Mouse (Mus musculus): ENCODE results near the gene Ash1l. TPM values are rescaled to one million over a fixed set of nuclear protein-coding genes. Genes with fewer than 3 reads are reported as not detected.

Ash1l gene
- total RNA-seq, 2 experiments from 2014 or later, result 59.9 to 62.0 TPM

DNA sequence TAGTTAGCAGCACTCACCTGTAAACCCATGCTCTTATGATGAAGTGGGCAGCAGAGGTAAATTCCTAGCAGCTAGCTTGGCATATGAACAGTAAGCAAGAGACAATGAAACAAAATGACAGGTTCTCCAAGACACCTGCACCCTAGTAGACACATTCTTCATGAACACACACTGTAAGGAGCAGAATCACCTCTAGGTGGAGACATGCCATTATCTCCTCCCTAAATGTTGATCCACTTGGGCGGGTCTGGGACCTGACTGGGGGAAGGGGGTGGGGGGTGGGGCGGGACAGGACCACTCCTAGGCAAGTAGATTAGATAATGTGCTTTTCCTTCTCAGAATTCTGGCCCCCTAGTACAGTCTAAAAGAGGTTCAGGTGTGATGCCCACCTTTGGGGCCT, 165.1 kb downstream of the Ash1l start:
- intact Hi-C loops (cut with DNase I), result loop anchor here (5.0 kb wide), 1 partner anchor 42 kb away; no protein-coding TSS in a partner anchor
- no peak for DNase-seq (ENCODE audit: extremely low spot score in 1 of 2, low spot score in 2 of 2)

- intact Hi-C loops (cut with DNase I), result no loop called here
Measured at GRCm38 (mm10) chr3:89123313-89123712, 172.9 kb downstream of the Ash1l start.

DNA sequence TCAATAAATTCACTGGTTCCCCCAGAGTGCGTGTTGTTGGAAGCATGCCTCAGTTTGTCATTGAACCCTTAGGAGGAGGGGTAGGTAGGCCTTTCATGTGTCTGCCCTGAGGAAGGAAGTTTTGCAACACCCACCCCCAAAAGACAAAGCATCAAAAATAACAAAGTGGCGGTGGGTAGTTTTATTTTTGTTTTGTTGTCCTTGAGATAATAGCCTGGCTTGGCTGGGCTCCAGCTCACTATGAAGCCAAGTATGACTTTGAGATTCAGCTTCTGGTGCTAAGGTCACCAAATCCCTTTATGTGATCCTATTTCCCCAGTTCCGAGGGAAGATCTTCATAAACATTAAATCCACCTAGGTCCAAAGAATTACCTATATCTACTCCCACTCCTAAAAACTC, 173.8 kb downstream of the Ash1l start:
- intact Hi-C loops (cut with DNase I), result no loop called here
- peak in 1 of 2 experiments; percentile 65 for DNase-seq (ENCODE audit: extremely low spot score in 1 of 2, low spot score in 2 of 2)

More at GRCm38 (mm10) chr3:89123313-89123712, 172.9 kb downstream of the Ash1l start:
- no peak for DNase-seq (ENCODE audit: extremely low spot score in 1 of 2, low spot score in 2 of 2)

DNA sequence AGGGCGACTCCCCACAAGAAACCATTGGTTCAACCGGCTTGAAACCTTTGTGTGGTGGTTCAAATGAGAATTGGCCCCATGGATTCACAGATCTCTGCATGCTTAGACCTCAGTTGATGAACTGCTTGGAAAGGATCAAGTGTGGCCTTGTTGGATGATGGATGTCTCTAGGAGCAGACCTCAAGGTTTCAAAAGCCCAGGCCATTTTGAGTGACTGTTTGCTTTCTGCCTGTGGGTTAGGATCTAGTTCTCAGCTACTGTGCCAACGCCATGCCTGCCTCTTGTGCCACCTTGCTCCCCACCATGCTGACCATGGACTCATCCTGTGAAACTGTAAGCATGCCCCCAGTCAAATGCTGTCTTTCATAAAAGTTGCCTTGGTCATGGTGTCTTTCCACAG, 175.6 kb downstream of the Ash1l start:
- DNase-seq (ENCODE audit: extremely low spot score in 1 of 2, low spot score in 2 of 2), result no peak
- intact Hi-C loops (cut with DNase I), result no loop called here

Other genes starting within 250 kb of the Ash1l start
- 10 to 100 TPM; 42.9 to 55.5 TPM for gene Rit1, start 233.8 kb upstream of the Ash1l start, total RNA-seq (2021)
- 100 to 1,000 TPM; 433 to 447 TPM for gene Syt11, start 175.5 kb upstream of the Ash1l start, total RNA-seq (2021)
- 10 to 100 TPM; 43.1 to 44.8 TPM for gene Gon4l, start 115.4 kb upstream of the Ash1l start, total RNA-seq (2021)
- 10 to 100 TPM; 28.9 to 31.9 TPM for gene Msto1, start 36.6 kb upstream of the Ash1l start, total RNA-seq (2021)
- gene Dap3, start 559 bp downstream of the Ash1l start, total RNA-seq (2021), result 100 to 1,000 TPM; 116 to 120 TPM
- gene Rusc1, start 142.7 kb downstream of the Ash1l start, total RNA-seq (2021), result 100 to 1,000 TPM; 208 to 210 TPM
- under 1 TPM in 1 of 2 experiments, not detected in 1; 0.19 TPM for gene Gm43738, start 150.5 kb downstream of the Ash1l start, total RNA-seq (2021)
- 100 to 1,000 TPM; 165 to 177 TPM for gene Fdps, start 151.3 kb downstream of the Ash1l start, total RNA-seq (2021)
- gene Pklr, start 185.5 kb downstream of the Ash1l start, total RNA-seq (2021), result not detected
- gene Hcn3, start 209.6 kb downstream of the Ash1l start, total RNA-seq (2021), result 10 to 100 TPM; 37.0 to 48.6 TPM
- gene Clk2, start 214.2 kb downstream of the Ash1l start, total RNA-seq (2021), result 10 to 100 TPM; 42.3 to 47.3 TPM
- gene Scamp3, start 226.9 kb downstream of the Ash1l start, total RNA-seq (2021), result 10 to 100 TPM; 80.5 to 81.1 TPM
- 10 to 100 TPM; 59.6 to 66.2 TPM for gene Fam189b, start 232.5 kb downstream of the Ash1l start, total RNA-seq (2021)